In the genomic region with DNA sequence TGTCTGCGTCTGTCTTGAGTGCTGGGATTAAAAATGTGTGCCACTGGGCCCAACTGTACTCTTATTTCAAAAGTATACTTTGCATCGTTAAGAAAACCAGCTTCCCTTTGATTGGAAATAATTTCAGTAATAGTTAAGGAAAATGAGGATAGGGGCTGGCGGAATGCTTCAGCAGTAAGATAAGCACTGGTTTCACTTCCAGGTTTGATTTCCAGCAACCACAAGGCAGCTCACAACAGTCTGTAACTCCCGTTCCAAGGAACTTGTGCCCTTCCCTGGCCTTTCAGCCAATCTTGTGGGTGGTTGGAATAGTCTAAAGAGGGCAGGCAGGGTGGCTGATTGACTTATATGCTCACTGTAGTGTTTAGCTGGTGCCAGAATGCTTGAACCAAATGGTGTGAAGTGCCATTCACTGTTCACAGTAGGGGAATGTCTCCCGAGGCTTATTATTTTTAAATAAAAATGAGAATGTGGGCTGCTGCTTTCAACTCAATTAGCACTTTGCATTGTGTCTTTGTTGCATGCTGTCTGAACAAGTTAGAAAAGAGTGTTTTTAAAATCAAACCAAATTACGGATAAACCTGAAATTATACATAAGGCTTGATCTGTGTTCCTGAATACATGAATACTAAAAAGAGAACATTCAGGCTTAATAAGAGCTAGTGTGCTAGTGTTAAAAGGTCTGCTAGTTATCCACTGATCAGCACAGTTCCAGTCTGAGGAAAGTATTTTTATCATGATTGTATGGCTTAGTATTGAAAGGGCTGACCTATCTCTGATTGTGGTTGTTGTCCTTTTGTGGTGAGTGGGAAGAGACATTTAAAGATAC, we compare ENCODE assay signal across 19 mouse cellular contexts.
A peak's percentile ranks its signal among the peaks of the same experiment; 100 is the strongest.
DNase-seq lines count a peak whose midpoint lies in the region; ATAC-seq lines count a peak whose summit lies in the region.
"Had no signal": no experiment of that assay in that cellular context is flagged by ENCODE, and none has a peak within 500 bp of the region (broad histone marks: within the 10 kb centered on the region; RNA-seq: fewer than 3 reads in every experiment).

No protein-coding gene starts in this region.

- no peak overlapping the region for H3K4me2 ChIP-seq in forebrain, embryonic 16.5 days (ENCODE audit: low read length)
- H3K4me2 ChIP-seq in midbrain, embryonic 15.5 days = no peak overlapping the region
- no peak overlapping the region for H3K4me2 ChIP-seq in liver, embryonic 12.5 days
- H3K4me2 ChIP-seq: heart, embryonic 11.5 days; hindbrain, embryonic 15.5 days; lung, embryonic 15.5 days; stomach, embryonic 15.5 days had no signal

- peaks cover 4% of the 10 kb centered on the region; the same call in 1 of the 2 replicates for H3K9me3 ChIP-seq in forebrain, embryonic 16.5 days (ENCODE audit: control insufficient read depth, low read length)
- H3K9me3 ChIP-seq in midbrain, embryonic 15.5 days = no peaks in the 10 kb centered on the region
- H3K9me3 ChIP-seq in liver, embryonic 12.5 days (replicated peaks) = no peaks in the 10 kb centered on the region
- H3K9me3 ChIP-seq: hindbrain, embryonic 15.5 days; lung, embryonic 15.5 days; stomach, embryonic 15.5 days had no signal

- peaks cover 6% of the 10 kb centered on the region for H3K4me1 ChIP-seq in forebrain, embryonic 16.5 days (replicated peaks; ENCODE audit: control insufficient read depth, insufficient read depth, low read length)
- H3K4me1 ChIP-seq in midbrain, embryonic 15.5 days = no peaks in the 10 kb centered on the region
- no peaks in the 10 kb centered on the region for H3K4me1 ChIP-seq in liver, embryonic 12.5 days
- H3K4me1 ChIP-seq: hindbrain, embryonic 15.5 days; lung, embryonic 15.5 days; stomach, embryonic 15.5 days had no signal

- no peak overlapping the region for H3K4me3 ChIP-seq in forebrain, embryonic 16.5 days (replicated peaks; ENCODE audit: low read length)
- H3K4me3 ChIP-seq in midbrain, embryonic 15.5 days = no peak overlapping the region
- H3K4me3 ChIP-seq in liver, embryonic 12.5 days = no peak overlapping the region
- H3K4me3 ChIP-seq: hindbrain, embryonic 15.5 days; lung, embryonic 15.5 days; stomach, embryonic 15.5 days had no signal

- WGBS in forebrain, embryonic 16.5 days = 26% methylated on average over 6 of the region's 6 CpGs
- WGBS in midbrain, embryonic 15.5 days = 57% methylated on average over 6 of the region's 6 CpGs
- WGBS in liver, embryonic 12.5 days (ENCODE audit: insufficient replicate concordance) = 62% methylated on average over 6 of the region's 6 CpGs

- intact Hi-C loops in left cerebral cortex, postnatal 4 days (cut with DNase I) = no loop called here

- H3K36me3 ChIP-seq in forebrain, embryonic 16.5 days (ENCODE audit: control insufficient read depth, insufficient read depth) = no peaks in the 10 kb centered on the region
- no peaks in the 10 kb centered on the region for H3K36me3 ChIP-seq in midbrain, embryonic 15.5 days (replicated peaks)
- H3K36me3 ChIP-seq in liver, embryonic 12.5 days = no peaks in the 10 kb centered on the region
- H3K36me3 ChIP-seq: hindbrain, embryonic 15.5 days; lung, embryonic 15.5 days; stomach, embryonic 15.5 days had no signal

- no peak overlapping the region for H3K27ac ChIP-seq in forebrain, embryonic 16.5 days (ENCODE audit: low read length)
- H3K27ac ChIP-seq in midbrain, embryonic 15.5 days = no peak overlapping the region
- H3K27ac ChIP-seq in liver, embryonic 12.5 days = no peak overlapping the region
- H3K27ac ChIP-seq: hindbrain, embryonic 15.5 days; liver, embryonic 14.5 days; lung, embryonic 15.5 days; stomach, embryonic 15.5 days had no signal

- H3K27me3 ChIP-seq in forebrain, embryonic 16.5 days (replicated peaks; ENCODE audit: control insufficient read depth, insufficient read depth, low read length) = no peaks in the 10 kb centered on the region
- no peaks in the 10 kb centered on the region for H3K27me3 ChIP-seq in midbrain, embryonic 15.5 days (replicated peaks)
- no peaks in the 10 kb centered on the region for H3K27me3 ChIP-seq in liver, embryonic 12.5 days (replicated peaks)
- H3K27me3 ChIP-seq: hindbrain, embryonic 15.5 days; lung, embryonic 15.5 days; stomach, embryonic 15.5 days had no signal

- peak; percentile 98 for ATAC-seq in forebrain, embryonic 16.5 days
- peak; percentile 79 for ATAC-seq in midbrain, embryonic 15.5 days (replicated peaks)
- no peak for ATAC-seq in liver, embryonic 12.5 days

- H3K9ac ChIP-seq in forebrain, embryonic 16.5 days (replicated peaks; ENCODE audit: low read depth, low read length) = no peak overlapping the region
- H3K9ac ChIP-seq in midbrain, embryonic 15.5 days = no peak overlapping the region
- H3K9ac ChIP-seq in liver, embryonic 12.5 days = no peak overlapping the region
- H3K9ac ChIP-seq: hindbrain, embryonic 15.5 days; liver, embryonic 14.5 days; lung, embryonic 15.5 days; stomach, embryonic 15.5 days had no signal

- DNase-seq in left cerebral cortex, postnatal 4 days = peak; percentile 12
- no peak for DNase-seq in left cerebral cortex, adult 11 months (ENCODE audit: low spot score)
- DNase-seq in brain, embryonic 18.5 days (ENCODE audit: low read depth, low spot score) = peak; percentile 34
- no peak for DNase-seq in urinary bladder, postnatal 4 days (ENCODE audit: low spot score in 2 of 2)
- no peak for DNase-seq in right cerebral cortex, postnatal 25 days
- DNase-seq: cerebellum, adult 8-10 months; kidney, adult 9 months; kidney, postnatal 14 days; layer of hippocampus, postnatal 36 days; lung, postnatal 36 days; thymus, postnatal 25 days had no signal

Comparison
In these comparisons a context has a peak if more than half of its experiments do, and no peak if none do; other contexts are left out.
1. DNase-seq: peak in left cerebral cortex, postnatal 4 days (single experiment) and brain, embryonic 18.5 days (single experiment); none in left cerebral cortex, adult 11 months (single experiment), urinary bladder, postnatal 4 days (0 of 2) and right cerebral cortex, postnatal 25 days (single experiment).